Mouse (Mus musculus) CH12.LX (cell line): Measurements from ENCODE around the gene Prap1.

Experiments
- CTCF ChIP-seq, 2 experiments: IDR thresholded peaks in 1 of 2; conservative IDR thresholded peaks in 1 of 2; 2 replicates each; pipeline ENCODE4 v1.5.1; 2011 to 2012; ENCODE audit warnings: low read depth in 2 of 2, low read length in 2 of 2, improper control_type of control experiment in 1 of 2, inconsistent platforms in 1 of 2, mild to moderate bottlenecking in 1 of 2, moderate library complexity in 1 of 2
- KAT2A ChIP-seq: IDR thresholded peaks from 2 replicates; pipeline ENCODE4 v1.6.1; 2012; ENCODE audit warnings: low read length, improper control_type of control experiment, inconsistent platforms; ENCODE audit not compliant: insufficient replicate concordance
- MAFK ChIP-seq: IDR thresholded peaks from 2 replicates; pipeline ENCODE4 v1.6.1; 2011; ENCODE audit warnings: low read length, improper control_type of control experiment; ENCODE audit not compliant: insufficient replicate concordance
- MYC ChIP-seq: IDR thresholded peaks from 2 replicates; pipeline ENCODE4 v1.6.1; 2011; ENCODE audit warnings: low read depth, mild to moderate bottlenecking, improper control_type of control experiment, low read length
- POLR2A ChIP-seq: IDR thresholded peaks from 2 replicates; pipeline ENCODE4 v1.6.1; 2011; ENCODE audit warnings: low read depth, mild to moderate bottlenecking, improper control_type of control experiment, low read length
- RAD21 ChIP-seq: IDR thresholded peaks from 2 replicates; pipeline ENCODE4 v1.6.1; 2011; ENCODE audit warnings: low read depth, mild to moderate bottlenecking, low read length, improper control_type of control experiment, moderate library complexity
- UBTF ChIP-seq: IDR thresholded peaks from 2 replicates; pipeline ENCODE4 v1.6.1; 2012; ENCODE audit warnings: low read depth, mild to moderate bottlenecking, inconsistent platforms, low read length, improper control_type of control experiment, moderate library complexity
- USF1 ChIP-seq: IDR thresholded peaks from 2 replicates; pipeline ENCODE4 v1.6.1; 2014; ENCODE audit warnings: low read depth, mild to moderate bottlenecking, inconsistent platforms, low read length, improper control_type of control experiment

GRCm38 (mm10) chr7:140047811-140048311, 45.3 kb upstream of the Prap1 start:
- no peak for TF ChIP-seq MAFK
- no peak for TF ChIP-seq USF1
- no peak for TF ChIP-seq KAT2A
- no peak for TF ChIP-seq MYC
- TF ChIP-seq CTCF (conservative IDR thresholded peaks at IDR 0.05 in 1 of 2, IDR thresholded peaks at IDR 0.05 in 1 of 2; ENCODE audit: low read depth in 2 of 2, low read length in 2 of 2): no peak
- no peak for TF ChIP-seq RAD21
- TF ChIP-seq POLR2A: no peak
- no peak for TF ChIP-seq UBTF
